Mouse (Mus musculus) heart, postnatal 0 days (tissue): ENCODE results near the gene Tmem117. TPM values are rescaled to one million over a fixed set of nuclear protein-coding genes. Genes with fewer than 3 reads are reported as not detected.
A peak's percentile ranks its signal among the peaks of the same experiment; 100 is the strongest.

Experiments used
- ATAC-seq: fragments of 200-750 bp; cut with Nextera tagmentation; 2 replicates; pipeline ENCODE4 v1.8.0; 2017; ENCODE audit warnings: low read depth, moderate number of reproducible peaks, moderate library complexity; ENCODE audit not compliant: insufficient read depth
- DNase-seq: peaks from one replicate; pipeline ENCODE4 v3.0.0-alpha.2; 2016; ENCODE audit warnings: low spot score
- H3K27ac ChIP-seq: fragments of 300-500 bp; sonication (generic); 2 replicates; pipeline ENCODE4 v1.5.1; 2014; ENCODE audit warnings: low read depth, mild to moderate bottlenecking
- H3K27me3 ChIP-seq: fragments of 300-500 bp; sonication (generic); 2 replicates; pipeline ENCODE4 v1.6.1; 2014; ENCODE audit warnings: low read length, mixed read lengths; ENCODE audit not compliant: control insufficient read depth, insufficient read depth
- H3K36me3 ChIP-seq: fragments of 300-500 bp; sonication (generic); replicated peaks from 2 replicates; pipeline ENCODE4 v1.6.1; 2014; ENCODE audit warnings: low read length, mixed read lengths; ENCODE audit not compliant: control insufficient read depth, insufficient read depth
- H3K4me1 ChIP-seq: fragments of 300-500 bp; sonication (generic); 2 replicates; pipeline ENCODE4 v1.6.1; 2014; ENCODE audit warnings: antibody characterized with exemption; ENCODE audit not compliant: control insufficient read depth, insufficient read depth
- H3K4me2 ChIP-seq: fragments of 300-500 bp; sonication (generic); 2 replicates; pipeline ENCODE4 v1.6.1; 2014; ENCODE audit warnings: low read depth, mild to moderate bottlenecking, low read length, moderate library complexity
- H3K4me3 ChIP-seq: fragments of 300-500 bp; sonication (generic); 2 replicates; pipeline ENCODE4 v1.5.1; 2014; ENCODE audit warnings: low read depth, low read length
- H3K9ac ChIP-seq: fragments of 300-500 bp; sonication (generic); replicated peaks from 2 replicates; pipeline ENCODE4 v1.6.1; 2014; ENCODE audit warnings: low read depth, low read length, mixed read lengths
- H3K9me3 ChIP-seq: fragments of 300-500 bp; sonication (generic); replicated peaks from 2 replicates; pipeline ENCODE4 v1.6.1; 2016; ENCODE audit warnings: low read length; ENCODE audit not compliant: control insufficient read depth
- CTCF ChIP-seq: IDR thresholded peaks from 2 replicates; pipeline ENCODE4 v1.5.1; 2016; ENCODE audit warnings: antibody characterized with exemption, control low read depth, low read depth
- EP300 ChIP-seq: IDR thresholded peaks from 2 replicates; pipeline ENCODE4 v1.6.1; 2016; ENCODE audit warnings: antibody characterized with exemption, low read depth
- WGBS: fragments of 180-500 bp; shearing (Covaris S2); extraction: QIAGEN DNeasy Blood & Tissue Kit; methylation state at CpG from one replicate; pipeline ENCODE4 v1.1.7; 2014; 5-methylcytosine and 5-hydroxymethylcytosine counted together
- polyA plus RNA-seq: library from polyadenylated mRNA; unstranded; fragments of >200 nt; fragmentation: Nextera tagmentation; extraction: Ambion mirVana; gene quantifications from 2 replicates; pipeline ENCODE4 v1.2.1, GENCODE M21; 2015
- total RNA-seq: library from RNA; depleted of rRNA; stranded (reverse); fragments of >200 nt; gene quantifications from 2 replicates; pipeline ENCODE4 v1.2.3, GENCODE M21; 2014; ENCODE audit warnings: low replicate concordance

The Tmem117 gene
- total and polyA plus RNA-seq, 2 experiments from 2014 or later: 2.5 to 3.5 TPM

DNA sequence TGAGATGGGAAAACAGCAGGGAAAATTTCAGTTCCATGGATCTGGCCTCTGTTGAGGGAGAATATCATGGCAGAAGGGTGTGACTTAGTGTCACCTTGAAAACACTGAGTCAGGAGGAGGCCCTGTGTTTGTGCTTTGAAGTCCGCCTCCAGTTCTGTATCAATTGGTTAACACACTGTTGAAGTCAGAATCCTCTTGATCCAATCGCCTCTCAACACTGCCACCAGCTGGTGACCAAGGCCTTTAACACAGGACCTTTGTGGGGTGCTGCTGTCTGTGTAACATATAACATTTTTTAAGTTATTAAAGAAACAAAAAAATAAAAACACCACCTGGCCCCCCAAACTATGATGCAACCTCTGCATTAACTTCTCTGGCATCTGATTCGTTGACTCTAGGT, 27.7 kb upstream of the Tmem117 start:
- Histone ChIP-seq H3K36me3 (no peaks in the 10 kb centered on the region), H3K9me3 (no peaks in the 10 kb centered on the region), H3K4me3 (no peak overlapping the region), H3K4me2 (no peak overlapping the region), H3K4me1 (no peaks in the 10 kb centered on the region), H3K27me3 (no peaks in the 10 kb centered on the region), H3K27ac (no peak overlapping the region), H3K9ac (no peak overlapping the region)
- TF ChIP-seq CTCF (peak; percentile 59), EP300 (no peak)
- WGBS: 25% methylated on average over 3 of the region's 3 CpGs
- ATAC-seq: no peak
- DNase-seq: peak; percentile 18

GRCm38 (mm10) chr15:94602441-94602840, 26.6 kb upstream of the Tmem117 start:
- ATAC-seq: no peak
- Histone ChIP-seq H3K36me3 (no peaks in the 10 kb centered on the region), H3K9ac (no peak overlapping the region), H3K4me2 (no peak overlapping the region), H3K4me1 (no peaks in the 10 kb centered on the region), H3K27ac (no peak overlapping the region), H3K27me3 (no peaks in the 10 kb centered on the region), H3K4me3 (no peak overlapping the region), H3K9me3 (no peaks in the 10 kb centered on the region)
- TF ChIP-seq CTCF: no peak
- TF ChIP-seq EP300: no peak
- WGBS: 44% methylated on average over 3 of the region's 3 CpGs
- no peak for DNase-seq

GRCm38 (mm10) chr15:94607768-94608167, 21.3 kb upstream of the Tmem117 start:
- Histone ChIP-seq H3K4me1 (no peaks in the 10 kb centered on the region), H3K27ac (no peak overlapping the region), H3K9me3 (no peaks in the 10 kb centered on the region), H3K4me3 (no peak overlapping the region), H3K36me3 (no peaks in the 10 kb centered on the region), H3K27me3 (no peaks in the 10 kb centered on the region), H3K9ac (no peak overlapping the region), H3K4me2 (no peak overlapping the region)
- 84% methylated on average over 8 of the region's 8 CpGs for WGBS
- TF ChIP-seq CTCF (no peak), EP300 (no peak)
- ATAC-seq: no peak
- no peak for DNase-seq

DNA sequence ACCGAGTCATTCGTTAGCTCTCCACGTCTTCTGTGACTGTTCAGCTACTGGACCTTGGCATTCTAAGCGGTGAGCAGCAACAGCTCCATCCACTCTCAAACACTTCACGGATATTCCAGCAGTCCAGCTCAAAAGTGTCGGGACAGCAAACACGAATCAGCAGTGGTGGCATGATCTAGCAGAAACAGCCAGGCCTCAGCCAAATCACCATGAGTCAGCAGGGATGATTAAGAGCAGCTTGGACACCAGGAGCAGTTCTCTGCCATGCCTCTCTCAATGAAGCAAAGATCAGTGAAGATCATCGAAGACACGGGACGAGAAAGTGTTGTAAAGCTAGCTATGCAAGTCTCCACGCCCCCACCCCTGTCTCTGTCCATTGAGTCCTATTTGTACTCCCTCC, 13.0 kb upstream of the Tmem117 start:
- ATAC-seq (no peak), DNase-seq (no peak)
- H3K9me3 ChIP-seq: no peaks in the 10 kb centered on the region
- H3K9ac ChIP-seq: no peak overlapping the region
- H3K4me2 ChIP-seq: no peak overlapping the region
- no peak overlapping the region for H3K27ac ChIP-seq
- H3K4me1 ChIP-seq: no peaks in the 10 kb centered on the region
- H3K27me3 ChIP-seq: no peaks in the 10 kb centered on the region
- no peaks in the 10 kb centered on the region for H3K36me3 ChIP-seq
- H3K4me3 ChIP-seq: no peak overlapping the region
- TF ChIP-seq CTCF: no peak
- TF ChIP-seq EP300: no peak
- WGBS: 82% methylated on average over 11 of the region's 11 CpGs

DNA sequence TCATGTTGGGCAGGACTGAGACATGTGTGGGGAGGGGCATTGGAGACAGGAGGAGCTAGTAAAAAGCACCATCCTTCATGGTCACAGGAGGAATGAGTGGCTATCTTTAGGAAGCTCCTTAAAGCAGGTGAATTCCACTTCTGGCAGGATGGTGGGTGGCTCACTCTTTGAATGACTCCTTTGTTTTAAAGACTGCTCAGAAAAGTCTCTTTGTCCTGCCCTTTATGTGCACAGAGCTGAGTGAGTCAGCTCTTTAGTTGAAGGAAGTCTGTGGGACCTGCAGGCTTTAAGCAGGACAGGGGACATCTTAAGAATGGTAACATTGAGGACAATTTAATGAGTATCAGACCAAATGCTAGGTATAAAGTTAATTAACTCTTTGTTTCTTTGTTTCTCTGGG, 8.1 kb upstream of the Tmem117 start:
- H3K9me3 ChIP-seq: no peaks in the 10 kb centered on the region
- TF ChIP-seq EP300 (no peak), CTCF (no peak)
- H3K4me1 ChIP-seq: no peaks in the 10 kb centered on the region
- H3K9ac ChIP-seq: no peak overlapping the region
- no peak overlapping the region for H3K27ac ChIP-seq
- no peak for ATAC-seq
- no peak overlapping the region for H3K4me2 ChIP-seq
- DNase-seq: no peak
- H3K36me3 ChIP-seq: no peaks in the 10 kb centered on the region
- no peak overlapping the region for H3K4me3 ChIP-seq
- H3K27me3 ChIP-seq: no peaks in the 10 kb centered on the region

- TF ChIP-seq EP300 (no peak), CTCF (no peak)
- WGBS: 58% methylated on average over 2 of the region's 2 CpGs
- no peak for ATAC-seq
Measured at GRCm38 (mm10) chr15:94628463-94628829, 586 bp upstream of the Tmem117 start.

More at GRCm38 (mm10) chr15:94628463-94628829, 586 bp upstream of the Tmem117 start:
- Histone ChIP-seq H3K27me3 (peaks cover 18% of the 10 kb centered on the region), H3K9me3 (no peaks in the 10 kb centered on the region), H3K4me3 (peak overlapping the region; percentile 65), H3K36me3 (no peaks in the 10 kb centered on the region), H3K27ac (no peak overlapping the region), H3K4me1 (no peaks in the 10 kb centered on the region), H3K9ac (no peak overlapping the region; the same call in 1 of the 2 replicates), H3K4me2 (peak overlapping the region; percentile 98)
- no peak for DNase-seq
